Mouse (Mus musculus) CH12.LX (cell line): ENCODE measurements at regions not wholly inside any gene's neighbourhood (a gene's known extent, or its start where the extent isn't known, plus 50 kb on each side); places are given as distances from the start of the nearest gene placed in this dataset.

ENCODE experiments used
- DNase-seq: peaks from one replicate; pipeline ENCODE4 v3.0.0-alpha.2; 2013; ENCODE audit errors: extremely low read depth
- H3K27ac ChIP-seq: 2 replicates; pipeline ENCODE4 v1.5.1; 2012; ENCODE audit warnings: low read depth, mild to moderate bottlenecking, control low read depth, moderate library complexity; ENCODE audit not compliant: insufficient read depth
- H3K27me3 ChIP-seq: replicated peaks from 2 replicates; pipeline ENCODE3; 2012; ENCODE audit warnings: inconsistent platforms
- H3K36me3 ChIP-seq, 2 experiments: replicated peaks in 1 of 2; 2 replicates each; pipeline versions ENCODE3 to v1.6.1; 2012; ENCODE audit warnings: inconsistent platforms in 1 of 2, low read length in 1 of 2, mild to moderate bottlenecking in 1 of 2, mixed read lengths in 1 of 2, moderate library complexity in 1 of 2; ENCODE audit not compliant: control insufficient read depth in 1 of 2, insufficient read depth in 1 of 2
- H3K4me1 ChIP-seq, 2 experiments: 2 replicates each; pipeline ENCODE4 v1.6.1; 2012; ENCODE audit warnings: inconsistent platforms in 1 of 2, moderate library complexity in 1 of 2; ENCODE audit not compliant: insufficient read depth in 2 of 2, control insufficient read depth in 1 of 2
- H3K4me2 ChIP-seq: 2 replicates; pipeline ENCODE4 v1.6.1; 2012; ENCODE audit warnings: low read depth, mild to moderate bottlenecking, control low read depth; ENCODE audit not compliant: poor library complexity, insufficient read depth, severe bottlenecking
- H3K4me3 ChIP-seq, 3 experiments: fragments of 150-350 bp in 1 of 3; sonication (generic) in 1 of 3; replicated peaks in 1 of 3; 2 replicates each; pipeline versions ENCODE3 to v1.5.1; 2011 to 2012; ENCODE audit warnings: low read depth in 2 of 3, low read length in 2 of 3, mild to moderate bottlenecking in 2 of 3, moderate library complexity in 2 of 3, control low read depth in 1 of 3, improper control_type of control experiment in 1 of 3, inconsistent platforms in 1 of 3, mixed read lengths in 1 of 3; ENCODE audit not compliant: poor library complexity in 1 of 3
- H3K79me2 ChIP-seq: replicated peaks from 2 replicates; pipeline ENCODE4 v1.6.1; 2012; ENCODE audit warnings: mild to moderate bottlenecking, moderate library complexity; ENCODE audit not compliant: control insufficient read depth, poor library complexity, insufficient read depth, severe bottlenecking; ENCODE audit errors: extremely low read depth
- H3K9ac ChIP-seq: 2 replicates; pipeline ENCODE4 v1.6.1; 2012; ENCODE audit warnings: low read depth, mild to moderate bottlenecking, control low read depth, moderate library complexity; ENCODE audit not compliant: insufficient read depth
- H3K9me3 ChIP-seq: replicated peaks from 2 replicates; pipeline ENCODE3; 2012; ENCODE audit warnings: low read length, inconsistent platforms, mixed read lengths
- BHLHE40 ChIP-seq: IDR thresholded peaks from 2 replicates; pipeline ENCODE4 v1.6.1; 2011; ENCODE audit warnings: mild to moderate bottlenecking, low read depth, low read length, improper control_type of control experiment
- ELF1 ChIP-seq: IDR thresholded peaks from 2 replicates; pipeline ENCODE4 v1.6.1; 2014; ENCODE audit warnings: low read depth, mild to moderate bottlenecking, inconsistent platforms, low read length, improper control_type of control experiment
- EP300 ChIP-seq: IDR thresholded peaks from 2 replicates; pipeline ENCODE4 v1.6.1; 2011; ENCODE audit warnings: low read length, improper control_type of control experiment
- ETS1 ChIP-seq: conservative IDR thresholded peaks from 2 replicates; pipeline ENCODE4 v1.6.1; 2012; ENCODE audit warnings: low read depth, mild to moderate bottlenecking, inconsistent platforms, low read length, improper control_type of control experiment, moderate library complexity
- GABPA ChIP-seq: IDR thresholded peaks from 2 replicates; pipeline ENCODE4 v1.6.1; 2012; ENCODE audit warnings: low read depth, low read length, improper control_type of control experiment, inconsistent platforms; ENCODE audit not compliant: insufficient replicate concordance
- IRF4 ChIP-seq: IDR thresholded peaks from 2 replicates; pipeline ENCODE4 v1.6.1; 2014; ENCODE audit warnings: low read depth, mild to moderate bottlenecking, inconsistent platforms, low read length, improper control_type of control experiment
- KAT2A ChIP-seq: IDR thresholded peaks from 2 replicates; pipeline ENCODE4 v1.6.1; 2012; ENCODE audit warnings: low read length, improper control_type of control experiment, inconsistent platforms; ENCODE audit not compliant: insufficient replicate concordance
- MAX ChIP-seq: IDR thresholded peaks from 2 replicates; pipeline ENCODE4 v1.6.1; 2011; ENCODE audit warnings: low read length, improper control_type of control experiment
- MAZ ChIP-seq: IDR thresholded peaks from 2 replicates; pipeline ENCODE4 v1.6.1; 2012; ENCODE audit warnings: low read depth, mild to moderate bottlenecking, inconsistent platforms, low read length, improper control_type of control experiment, moderate library complexity
- MEF2A ChIP-seq: IDR thresholded peaks from 2 replicates; pipeline ENCODE4 v1.6.1; 2014; ENCODE audit warnings: low read depth, mild to moderate bottlenecking, inconsistent platforms, low read length, improper control_type of control experiment, borderline replicate concordance
- MXI1 ChIP-seq: IDR thresholded peaks from 2 replicates; pipeline ENCODE4 v1.6.1; 2011; ENCODE audit warnings: mild to moderate bottlenecking, low read depth, low read length, improper control_type of control experiment
- NELFE ChIP-seq: IDR thresholded peaks from 2 replicates; pipeline ENCODE4 v1.6.1; 2011; ENCODE audit warnings: low read depth, low read length, improper control_type of control experiment
- NRF1 ChIP-seq: IDR thresholded peaks from 2 replicates; pipeline ENCODE4 v1.6.1; 2014; ENCODE audit warnings: low read depth, mild to moderate bottlenecking, inconsistent platforms, low read length, improper control_type of control experiment, moderate library complexity
- PAX5 ChIP-seq: IDR thresholded peaks from 2 replicates; pipeline ENCODE4 v1.6.1; 2012; ENCODE audit warnings: low read length, inconsistent platforms, mixed read lengths
- RAD21 ChIP-seq: IDR thresholded peaks from 2 replicates; pipeline ENCODE4 v1.6.1; 2011; ENCODE audit warnings: low read depth, mild to moderate bottlenecking, low read length, improper control_type of control experiment, moderate library complexity
- RCOR1 ChIP-seq: conservative IDR thresholded peaks from 2 replicates; pipeline ENCODE4 v1.6.1; 2012; ENCODE audit warnings: low read depth, mild to moderate bottlenecking, inconsistent platforms, low read length, improper control_type of control experiment
- SMC3 ChIP-seq: IDR thresholded peaks from 2 replicates; pipeline ENCODE4 v1.6.1; 2011; ENCODE audit warnings: low read depth, low read length, improper control_type of control experiment
- TCF12 ChIP-seq: IDR thresholded peaks from 2 replicates; pipeline ENCODE4 v1.6.1; 2014; ENCODE audit warnings: low read depth, mild to moderate bottlenecking, inconsistent platforms, low read length, improper control_type of control experiment
- USF2 ChIP-seq: conservative IDR thresholded peaks from 2 replicates; pipeline ENCODE4 v1.6.1; 2011; ENCODE audit warnings: low read depth, low read length, improper control_type of control experiment
- ZC3H11A ChIP-seq: IDR thresholded peaks from 2 replicates; pipeline ENCODE4 v1.6.1; 2012; ENCODE audit warnings: low read depth, mild to moderate bottlenecking, inconsistent platforms, low read length, improper control_type of control experiment
- ZKSCAN1 ChIP-seq: IDR thresholded peaks from 2 replicates; pipeline ENCODE4 v1.6.1; 2012; ENCODE audit warnings: low read depth, inconsistent platforms, low read length, improper control_type of control experiment, borderline replicate concordance
- ZMIZ1 ChIP-seq: IDR thresholded peaks from 2 replicates; pipeline ENCODE4 v1.6.1; 2012; ENCODE audit warnings: low read depth, mild to moderate bottlenecking, inconsistent platforms, low read length, improper control_type of control experiment
- dilution Hi-C: fragments of 300-500 bp; cut with MboI; formaldehyde crosslinking; loops from 2 replicates; pipeline ENCODE4 v1.14.3; 2020; ENCODE audit warnings: low sequenced_read_pairs; ENCODE audit not compliant: extremely low pct_unique_long_range_greater_than_20kb, extremely low pct_ligation_motif_present
- in situ Hi-C: fragments of 300-500 bp; cut with MboI; formaldehyde crosslinking; loops from 3 replicates; pipeline ENCODE4 v1.14.3; 2019; ENCODE audit warnings: low sequenced_read_pairs, low pct_ligation_motif_present, low pct_unique_long_range_greater_than_20kb, mixed read lengths

DNA sequence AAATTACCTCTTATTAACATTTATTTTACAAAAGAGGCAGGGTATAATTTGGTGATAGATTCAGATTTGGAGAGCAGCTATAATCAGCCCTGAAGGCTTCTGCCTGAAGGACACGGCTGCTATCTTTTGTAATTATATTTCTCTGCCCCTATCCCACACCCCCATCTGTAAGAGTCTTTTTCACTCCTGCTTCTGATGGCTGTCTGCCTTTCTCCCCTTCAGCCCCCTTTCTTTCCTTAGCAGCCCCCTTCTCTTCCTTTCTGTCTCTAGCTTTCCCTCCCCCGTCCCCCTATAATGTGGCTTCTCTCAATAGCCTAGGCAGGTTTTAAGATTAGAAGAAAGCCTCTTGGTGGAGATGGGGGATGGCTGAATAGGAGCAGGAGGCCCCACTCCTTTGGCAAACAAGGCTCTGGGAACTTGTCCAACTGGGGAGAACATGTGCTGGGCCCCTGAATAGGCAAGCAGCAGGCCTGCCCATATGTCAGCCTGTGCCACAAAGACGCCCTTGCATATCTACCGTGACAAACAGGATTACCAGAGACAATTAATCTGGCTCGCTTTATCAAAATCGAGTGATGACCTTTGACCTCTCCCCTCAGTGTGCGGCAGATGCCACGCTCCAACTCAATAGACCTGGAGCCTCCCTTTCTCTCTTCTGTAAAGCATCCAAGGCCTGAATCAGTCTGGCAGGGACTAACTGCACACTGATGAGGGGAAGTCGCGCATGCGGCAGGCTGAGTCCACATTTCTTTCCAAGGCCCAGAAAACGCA lies 615.1 kb downstream of the Hdgfl1 start:
- Histone ChIP-seq H3K79me2 (no peaks in the 10 kb centered on the region), H3K4me3 (no peak overlapping the region), H3K27me3 (no peaks in the 10 kb centered on the region), H3K27ac (no peak overlapping the region), H3K9ac (no peak overlapping the region), H3K4me2 (no peak overlapping the region), H3K36me3 (no peaks in the 10 kb centered on the region), H3K9me3 (no peaks in the 10 kb centered on the region), H3K4me1 (no peaks in the 10 kb centered on the region)
- in situ Hi-C loops: no loop called here
- TF ChIP-seq USF2 (no peak), EP300 (no peak), MEF2A (no peak), MAZ (no peak), SMC3 (no peak), GABPA (no peak), RAD21 (no peak), NRF1 (no peak), TCF12 (no peak), IRF4 (no peak), ZKSCAN1 (no peak)
- dilution Hi-C loops: no loop called here
- DNase-seq: no peak

DNA sequence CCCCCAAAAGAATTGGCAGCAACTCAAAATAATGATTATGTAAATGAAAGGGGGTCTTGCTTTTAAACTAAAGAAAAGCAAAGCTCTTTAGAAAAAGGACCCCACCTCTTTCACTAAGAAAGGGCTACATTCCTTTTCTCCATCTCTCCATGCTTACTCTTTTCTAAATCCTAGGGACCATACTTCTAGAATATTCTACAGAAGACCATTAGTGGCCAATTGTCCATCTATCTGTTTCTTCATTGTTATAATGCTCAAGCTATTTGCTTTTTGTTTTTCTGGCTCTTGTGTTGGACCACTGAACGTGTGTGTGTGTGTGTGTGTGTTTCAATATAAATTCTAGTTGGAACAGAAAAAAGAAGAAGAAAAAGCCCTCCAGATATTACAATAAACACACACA lies 615.7 kb downstream of the Hdgfl1 start:
- in situ Hi-C loops: no loop called here
- Histone ChIP-seq H3K4me3 (no peak overlapping the region), H3K27me3 (no peaks in the 10 kb centered on the region), H3K9me3 (no peaks in the 10 kb centered on the region), H3K9ac (no peak overlapping the region), H3K27ac (no peak overlapping the region), H3K36me3 (no peaks in the 10 kb centered on the region), H3K79me2 (no peaks in the 10 kb centered on the region), H3K4me2 (no peak overlapping the region), H3K4me1 (no peaks in the 10 kb centered on the region)
- dilution Hi-C loops: no loop called here
- no peak for TF ChIP-seq MEF2A
- no peak for TF ChIP-seq NRF1
- no peak for TF ChIP-seq ELF1
- no peak for TF ChIP-seq USF2
- no peak for TF ChIP-seq NELFE
- TF ChIP-seq IRF4: no peak
- no peak for TF ChIP-seq RCOR1
- no peak for TF ChIP-seq ZMIZ1
- no peak for TF ChIP-seq ZC3H11A
- no peak for TF ChIP-seq KAT2A
- TF ChIP-seq PAX5: no peak
- TF ChIP-seq MXI1: no peak
- TF ChIP-seq MAX: no peak
- no peak for TF ChIP-seq TCF12
- no peak for TF ChIP-seq ETS1
- TF ChIP-seq BHLHE40: no peak
- DNase-seq: no peak
